Mouse (Mus musculus) embryonic facial prominence, embryonic 13.5 days (tissue): ENCODE results near the gene Fbxo41. TPM values are rescaled to one million over a fixed set of nuclear protein-coding genes. Genes with fewer than 3 reads are reported as not detected.
A peak's percentile ranks its signal among the peaks of the same experiment; 100 is the strongest.

Experiments
- ATAC-seq: fragments of 200-750 bp; cut with Nextera tagmentation; 2 replicates; pipeline ENCODE4 v1.8.0; 2017; ENCODE audit warnings: low read depth; ENCODE audit not compliant: insufficient number of reproducible peaks, insufficient read depth, low FRiP score, low TSS enrichment
- H3K27ac ChIP-seq: fragments of 300-500 bp; sonication (generic); 2 replicates; pipeline ENCODE4 v1.5.1; 2015; ENCODE audit warnings: moderate library complexity, mild to moderate bottlenecking, inconsistent platforms
- H3K27me3 ChIP-seq: fragments of 300-500 bp; sonication (generic); 2 replicates; pipeline ENCODE4 v1.6.1; 2015; ENCODE audit warnings: mild to moderate bottlenecking, inconsistent platforms
- H3K36me3 ChIP-seq: fragments of 300-500 bp; sonication (generic); 2 replicates; pipeline ENCODE4 v1.6.1; 2015; ENCODE audit warnings: mild to moderate bottlenecking, inconsistent platforms
- H3K4me1 ChIP-seq: fragments of 300-500 bp; sonication (generic); 2 replicates; pipeline ENCODE4 v1.6.1; 2015; ENCODE audit warnings: inconsistent platforms
- H3K4me2 ChIP-seq: fragments of 300-500 bp; sonication (generic); 2 replicates; pipeline ENCODE4 v1.6.1; 2015; ENCODE audit warnings: moderate library complexity, mild to moderate bottlenecking, inconsistent platforms
- H3K4me3 ChIP-seq: fragments of 300-500 bp; sonication (generic); 2 replicates; pipeline ENCODE4 v1.5.1; 2015; ENCODE audit warnings: mild to moderate bottlenecking, inconsistent platforms
- H3K9ac ChIP-seq: fragments of 300-500 bp; sonication (generic); 2 replicates; pipeline ENCODE4 v1.6.1; 2015; ENCODE audit warnings: mild to moderate bottlenecking, inconsistent platforms
- H3K9me3 ChIP-seq: fragments of 300-500 bp; sonication (generic); 2 replicates; pipeline ENCODE4 v1.6.1; 2016; ENCODE audit warnings: inconsistent platforms
- WGBS: fragments of 180-500 bp; shearing (Covaris S2); methylation state at CpG from one replicate; pipeline ENCODE4 v1.1.7; 2015; ENCODE audit warnings: mixed read lengths; 5-methylcytosine and 5-hydroxymethylcytosine counted together
- polyA plus RNA-seq: library from polyadenylated mRNA; unstranded; fragments of >200 nt; fragmentation: Nextera tagmentation; extraction: Ambion mirVana; gene quantifications from 2 replicates; pipeline ENCODE4 v1.2.1, GENCODE M21; 2015

Gene Fbxo41
- polyA plus RNA-seq, 1 experiment from 2014 or later, result 0.42 TPM

GRCm38 (mm10) chr6:85489717-85490116 is 13.1 kb downstream of the Fbxo41 start:
- Histone ChIP-seq H3K9me3 (no peaks in the 10 kb centered on the region), H3K27ac (no peak overlapping the region), H3K27me3 (peaks cover 24% of the 10 kb centered on the region), H3K4me3 (no peak overlapping the region), H3K9ac (no peak overlapping the region), H3K36me3 (no peaks in the 10 kb centered on the region), H3K4me2 (no peak overlapping the region), H3K4me1 (peaks cover 3% of the 10 kb centered on the region)
- ATAC-seq, result no peak
- WGBS, result 80% methylated on average over 3 of the region's 3 CpGs

GRCm38 (mm10) chr6:85488510-85488909 is 14.3 kb downstream of the Fbxo41 start:
- WGBS, result 58% methylated on average over 4 of the region's 4 CpGs
- peaks cover 15% of the 10 kb centered on the region for H3K4me1 ChIP-seq
- H3K9ac ChIP-seq, result no peak overlapping the region
- ATAC-seq, result no peak
- no peaks in the 10 kb centered on the region for H3K36me3 ChIP-seq
- H3K4me3 ChIP-seq, result no peak overlapping the region
- H3K9me3 ChIP-seq, result no peaks in the 10 kb centered on the region
- H3K27ac ChIP-seq, result no peak overlapping the region
- peaks cover 36% of the 10 kb centered on the region for H3K27me3 ChIP-seq
- no peak overlapping the region for H3K4me2 ChIP-seq

GRCm38 (mm10) chr6:85485738-85486137 is 17.1 kb downstream of the Fbxo41 start:
- no peak overlapping the region for H3K4me3 ChIP-seq
- H3K4me1 ChIP-seq, result peaks cover 15% of the 10 kb centered on the region
- no peaks in the 10 kb centered on the region for H3K36me3 ChIP-seq
- H3K27ac ChIP-seq, result no peak overlapping the region
- ATAC-seq, result no peak
- H3K27me3 ChIP-seq, result peaks cover 61% of the 10 kb centered on the region
- WGBS, result 47% methylated on average over 2 of the region's 2 CpGs
- H3K4me2 ChIP-seq, result no peak overlapping the region
- no peaks in the 10 kb centered on the region for H3K9me3 ChIP-seq
- no peak overlapping the region for H3K9ac ChIP-seq

- peak overlapping the region; percentile 64 for H3K4me2 ChIP-seq
- no peaks in the 10 kb centered on the region for H3K36me3 ChIP-seq
- peak overlapping the region; percentile 52; the same call in 1 of the 2 replicates for H3K9ac ChIP-seq
- 3% methylated on average over 92 of the region's 92 CpGs for WGBS
- no peak overlapping the region for H3K27ac ChIP-seq
- H3K4me3 ChIP-seq, result peak overlapping the region; percentile 43
- H3K9me3 ChIP-seq, result no peaks in the 10 kb centered on the region
- no peak for ATAC-seq
- peaks cover 77% of the 10 kb centered on the region for H3K27me3 ChIP-seq
- peaks cover 15% of the 10 kb centered on the region for H3K4me1 ChIP-seq
Observed at GRCm38 (mm10) chr6:85483843-85484721, 18.7 kb downstream of the Fbxo41 start.

GRCm38 (mm10) chr6:85480685-85481084 is 22.1 kb downstream of the Fbxo41 start:
- Histone ChIP-seq H3K4me3 (no peak overlapping the region), H3K4me2 (no peak overlapping the region), H3K36me3 (no peaks in the 10 kb centered on the region), H3K27ac (no peak overlapping the region), H3K4me1 (peaks cover 17% of the 10 kb centered on the region), H3K27me3 (peaks cover 78% of the 10 kb centered on the region), H3K9ac (no peak overlapping the region), H3K9me3 (no peaks in the 10 kb centered on the region)
- 68% methylated on average over 16 of the region's 16 CpGs for WGBS
- no peak for ATAC-seq

GRCm38 (mm10) chr6:85479979-85480378 is 22.8 kb downstream of the Fbxo41 start:
- Histone ChIP-seq H3K4me3 (no peak overlapping the region), H3K4me2 (no peak overlapping the region), H3K36me3 (no peaks in the 10 kb centered on the region), H3K9ac (no peak overlapping the region), H3K27ac (no peak overlapping the region), H3K4me1 (peaks cover 16% of the 10 kb centered on the region), H3K9me3 (no peaks in the 10 kb centered on the region), H3K27me3 (peaks cover 71% of the 10 kb centered on the region)
- 81% methylated on average over 5 of the region's 5 CpGs for WGBS
- ATAC-seq, result no peak

GRCm38 (mm10) chr6:85478416-85478815 is 24.4 kb downstream of the Fbxo41 start:
- WGBS, result 44% methylated on average over 14 of the region's 14 CpGs
- Histone ChIP-seq H3K4me2 (no peak overlapping the region), H3K27ac (no peak overlapping the region), H3K9ac (no peak overlapping the region), H3K4me1 (0 out of 2 replicates have a peak, but pooled peaks cover 2% of the 10 kb centered on the region), H3K4me3 (no peak overlapping the region), H3K9me3 (no peaks in the 10 kb centered on the region), H3K36me3 (no peaks in the 10 kb centered on the region), H3K27me3 (peaks cover 55% of the 10 kb centered on the region)
- no peak for ATAC-seq

- H3K9ac ChIP-seq, result no peak overlapping the region
- peaks cover 45% of the 10 kb centered on the region for H3K27me3 ChIP-seq
- no peak overlapping the region for H3K4me2 ChIP-seq
- ATAC-seq, result no peak
- no peaks in the 10 kb centered on the region for H3K36me3 ChIP-seq
- H3K4me3 ChIP-seq, result no peak overlapping the region
- H3K9me3 ChIP-seq, result no peaks in the 10 kb centered on the region
- H3K27ac ChIP-seq, result no peak overlapping the region
- WGBS, result 34% methylated on average over 10 of the region's 10 CpGs
- 0 out of 2 replicates have a peak, but pooled peaks cover 2% of the 10 kb centered on the region for H3K4me1 ChIP-seq
Observed at GRCm38 (mm10) chr6:85477366-85477917, 25.4 kb downstream of the Fbxo41 start.

- Histone ChIP-seq H3K9ac (no peak overlapping the region), H3K36me3 (no peaks in the 10 kb centered on the region), H3K27me3 (peaks cover 30% of the 10 kb centered on the region), H3K4me3 (no peak overlapping the region), H3K27ac (no peak overlapping the region), H3K4me1 (0 out of 2 replicates have a peak, but pooled peaks cover 2% of the 10 kb centered on the region), H3K4me2 (no peak overlapping the region), H3K9me3 (no peaks in the 10 kb centered on the region)
- ATAC-seq, result no peak
- WGBS, result 90% methylated on average over 3 of the region's 3 CpGs
Observed at GRCm38 (mm10) chr6:85475581-85475980, 27.2 kb downstream of the Fbxo41 start.

- Histone ChIP-seq H3K9ac (no peak overlapping the region; the same call in 1 of the 2 replicates), H3K4me1 (0 out of 2 replicates have a peak, but pooled peaks cover 2% of the 10 kb centered on the region), H3K4me2 (no peak overlapping the region), H3K27ac (no peak overlapping the region), H3K9me3 (no peaks in the 10 kb centered on the region), H3K36me3 (peaks cover 26% of the 10 kb centered on the region), H3K27me3 (peaks cover 2% of the 10 kb centered on the region; the same call in 1 of the 2 replicates), H3K4me3 (no peak overlapping the region)
- no peak for ATAC-seq
- WGBS, result 49% methylated on average over 5 of the region's 5 CpGs
Observed at GRCm38 (mm10) chr6:85472542-85472941, 30.3 kb downstream of the Fbxo41 start.

- Histone ChIP-seq H3K4me2 (no peak overlapping the region), H3K9ac (no peak overlapping the region), H3K27ac (no peak overlapping the region), H3K27me3 (no peaks in the 10 kb centered on the region), H3K9me3 (no peaks in the 10 kb centered on the region), H3K4me1 (no peaks in the 10 kb centered on the region), H3K4me3 (no peak overlapping the region), H3K36me3 (peaks cover 31% of the 10 kb centered on the region)
- no peak for ATAC-seq
- WGBS, result 55% methylated on average over 8 of the region's 8 CpGs
Observed at GRCm38 (mm10) chr6:85471962-85472361, 30.8 kb downstream of the Fbxo41 start.
